Mouse (Mus musculus) heart, postnatal 10 days (tissue): ENCODE results near the gene Arf4. TPM values are rescaled to one million over a fixed set of nuclear protein-coding genes. Genes with fewer than 3 reads are reported as not detected.

Source experiments
- microRNA-seq, 2 experiments: library from miRNA; unstranded; fragments of <30 nt; microRNA quantifications; one replicate each; pipeline ENCODE4 v1.2.0; 2022
- total RNA-seq, 2 experiments: library from RNA; stranded (reverse); gene quantifications; 2 replicates each; pipeline ENCODE4 v1.2.3; 2021

Gene Arf4
- total RNA-seq, 2 experiments from 2014 or later, result 127 to 134 TPM

Small RNA genes within 50 kb of the gene (microRNA-seq; reads per million reads assigned to microRNA genes)
- 0.24 to 3.1 reads per million in 2 experiments for gene Mir7672

Other genes starting within 250 kb of the Arf4 start
- gene Slmap, start 103.1 kb upstream of the Arf4 start, total RNA-seq, result 100 to 1,000 TPM; 351 to 367 TPM
- gene Dennd6a, start 64.2 kb upstream of the Arf4 start, total RNA-seq, result 10 to 100 TPM; 26.1 to 26.2 TPM
- 1 to 10 TPM; 5.8 to 6.1 TPM for gene Pde12, start 31.8 kb downstream of the Arf4 start, total RNA-seq
- gene Dnah12, start 55.2 kb downstream of the Arf4 start, total RNA-seq, result under 1 TPM; 0.05 TPM